21 mouse cellular contexts compared by ENCODE assay signal in genomic region chr6:94509220-94509619, GRCm38 (mm10). TPM values are rescaled to one million over a fixed set of nuclear protein-coding genes. Genes with fewer than 3 reads are reported as not detected.
DNase-seq lines count a peak whose midpoint lies in the region; ATAC-seq and TF ChIP-seq lines count a peak whose summit lies in the region.
"Had no signal": no experiment of that assay in that cellular context is flagged by ENCODE, and none has a peak within 500 bp of the region (broad histone marks: within the 10 kb centered on the region; RNA-seq: fewer than 3 reads in every experiment).

No protein-coding gene starts in this region.

- H3K27me3 ChIP-seq in heart, embryonic 10.5 days (ENCODE audit: insufficient read depth, poor library complexity, severe bottlenecking) = no peaks in the 10 kb centered on the region
- no peaks in the 10 kb centered on the region for H3K27me3 ChIP-seq in liver, postnatal 0 days (ENCODE audit: insufficient read depth, low read length)
- no peaks in the 10 kb centered on the region for H3K27me3 ChIP-seq in forebrain, embryonic 13.5 days
- H3K27me3 ChIP-seq: embryonic facial prominence, embryonic 15.5 days; heart, embryonic 12.5 days had no signal

- H3K4me1 ChIP-seq in heart, embryonic 10.5 days = no peaks in the 10 kb centered on the region
- no peaks in the 10 kb centered on the region for H3K4me1 ChIP-seq in liver, postnatal 0 days (ENCODE audit: insufficient read depth)
- no peaks in the 10 kb centered on the region for H3K4me1 ChIP-seq in forebrain, embryonic 13.5 days
- H3K4me1 ChIP-seq: embryonic facial prominence, embryonic 15.5 days; heart, embryonic 12.5 days; midbrain, embryonic 10.5 days had no signal

- WGBS in heart, embryonic 10.5 days = 84% methylated on average over 6 of the region's 6 CpGs
- 47% methylated on average over 6 of the region's 6 CpGs for WGBS in liver, postnatal 0 days (ENCODE audit: insufficient replicate concordance)
- 86% methylated on average over 6 of the region's 6 CpGs for WGBS in forebrain, embryonic 13.5 days

- H3K27ac ChIP-seq in heart, embryonic 10.5 days = no peak overlapping the region
- H3K27ac ChIP-seq in liver, postnatal 0 days (ENCODE audit: low read depth) = peak overlapping the region; percentile 35; the same call in 1 of the 2 replicates
- no peak overlapping the region for H3K27ac ChIP-seq in forebrain, embryonic 13.5 days
- H3K27ac ChIP-seq: embryonic facial prominence, embryonic 15.5 days; hindbrain, embryonic 14.5 days; layer of hippocampus, adult 2 months; liver, embryonic 14.5 days; midbrain, embryonic 10.5 days had no signal

- H3K36me3 ChIP-seq in heart, embryonic 10.5 days = 0 out of 2 replicates have a peak, but pooled peaks cover 14% of the 10 kb centered on the region
- peaks cover 3% of the 10 kb centered on the region; the same call in 1 of the 2 replicates for H3K36me3 ChIP-seq in liver, postnatal 0 days (replicated peaks; ENCODE audit: insufficient read depth, low read length)
- H3K36me3 ChIP-seq in forebrain, embryonic 13.5 days (ENCODE audit: poor library complexity, severe bottlenecking) = no peaks in the 10 kb centered on the region
- H3K36me3 ChIP-seq: embryonic facial prominence, embryonic 15.5 days had no signal

- no peak overlapping the region for H3K4me2 ChIP-seq in liver, postnatal 0 days (ENCODE audit: low read depth, low read length)
- no peak overlapping the region for H3K4me2 ChIP-seq in forebrain, embryonic 13.5 days
- H3K4me2 ChIP-seq: embryonic facial prominence, embryonic 15.5 days; heart, embryonic 12.5 days; hindbrain, embryonic 14.5 days had no signal

- TF ChIP-seq CTCF in liver, postnatal 0 days (IDR thresholded peaks at IDR 0.05; ENCODE audit: low read depth) = no peak

- ATAC-seq in liver, postnatal 0 days = no peak
- no peak for ATAC-seq in forebrain, embryonic 13.5 days
- ATAC-seq: forebrain, postnatal 0 days; lung, postnatal 0 days had no signal

- peak; percentile 25 for DNase-seq in heart, embryonic 10.5 days (ENCODE audit: low spot score)
- DNase-seq in heart, adult 9 months (ENCODE audit: low spot score in 2 of 2) = no peak
- DNase-seq in A20 (ENCODE audit: low read depth, low spot score) = peak; percentile 80
- DNase-seq in R1 (ENCODE audit: low read depth, low spot score) = peak; percentile 27
- no peak for DNase-seq in liver, postnatal 0 days
- no peak for DNase-seq in embryo, embryonic 11 days
- DNase-seq in adrenal gland, postnatal 36 days = no peak
- DNase-seq: cerebellum, adult 11 months; cerebellum, postnatal 14 days; forebrain, postnatal 0 days; kidney, adult 8-10 months; kidney, postnatal 14 days; right cerebral cortex, postnatal 4 days had no signal

- H3K9ac ChIP-seq in liver, postnatal 0 days (replicated peaks) = no peak overlapping the region
- H3K9ac ChIP-seq in forebrain, embryonic 13.5 days = no peak overlapping the region
- H3K9ac ChIP-seq: embryonic facial prominence, embryonic 15.5 days; forebrain, postnatal 0 days; heart, embryonic 12.5 days; hindbrain, embryonic 14.5 days; liver, embryonic 14.5 days had no signal

- H3K9me3 ChIP-seq in heart, embryonic 10.5 days = no peaks in the 10 kb centered on the region
- no peaks in the 10 kb centered on the region for H3K9me3 ChIP-seq in liver, postnatal 0 days (ENCODE audit: low read length)
- no peaks in the 10 kb centered on the region for H3K9me3 ChIP-seq in forebrain, embryonic 13.5 days (replicated peaks)
- H3K9me3 ChIP-seq: embryonic facial prominence, embryonic 15.5 days; heart, embryonic 12.5 days; midbrain, embryonic 10.5 days had no signal

- no peak for TF ChIP-seq EP300 in liver, postnatal 0 days (IDR thresholded peaks at IDR 0.05; ENCODE audit: low read depth)

- H3K4me3 ChIP-seq in heart, embryonic 10.5 days = no peak overlapping the region
- no peak overlapping the region for H3K4me3 ChIP-seq in liver, postnatal 0 days (ENCODE audit: low read depth, low read length)
- no peak overlapping the region for H3K4me3 ChIP-seq in forebrain, embryonic 13.5 days
- H3K4me3 ChIP-seq: embryonic facial prominence, embryonic 15.5 days; heart, embryonic 12.5 days; layer of hippocampus, adult 2 months; midbrain, embryonic 10.5 days had no signal

RNA-seq across cellular contexts. Expression of gene Slc25a26, which starts 9.1 kb away (rescaled TPM):
- polyA plus RNA-seq in heart, embryonic 10.5 days (2016; fragmentation: Nextera tagmentation; extraction: Ambion mirVana) = 11.3 and 12.8 TPM in 2 replicates
- 3.0 and 3.6 TPM in 2 replicates for polyA plus RNA-seq in liver, postnatal 0 days (2015; fragmentation: Nextera tagmentation; extraction: Ambion mirVana)
- 6.5 and 7.0 TPM in 2 replicates for polyA plus RNA-seq in forebrain, embryonic 13.5 days (2015; fragmentation: Nextera tagmentation; extraction: Ambion mirVana)
- 10 to 100 TPM; 14.2 to 14.7 TPM for total RNA-seq in adrenal gland, postnatal 36 days (2021)

Comparison
In these comparisons a context has a peak if more than half of its experiments do, and no peak if none do; other contexts are left out.
1. DNase-seq: peak in heart, embryonic 10.5 days (single experiment), A20 (single experiment) and R1 (single experiment); none in heart, adult 9 months (0 of 2), liver, postnatal 0 days (single experiment), embryo, embryonic 11 days (single experiment) and adrenal gland, postnatal 36 days (0 of 2).